Mouse (Mus musculus): Measurements from ENCODE around the gene Tfdp1. TPM values are rescaled to one million over a fixed set of nuclear protein-coding genes. Genes with fewer than 3 reads are reported as not detected.
A peak's percentile ranks its signal among the peaks of the same experiment; 100 is the strongest.
"Not testable (repeated sequence)": the region's sequence is repeated elsewhere in the genome, so short reads cannot be mapped to it uniquely, and the experiment has no call there.

Tfdp1 gene
- polyA plus RNA-seq, 1 experiment from 2014 or later: 167 TPM

DNA sequence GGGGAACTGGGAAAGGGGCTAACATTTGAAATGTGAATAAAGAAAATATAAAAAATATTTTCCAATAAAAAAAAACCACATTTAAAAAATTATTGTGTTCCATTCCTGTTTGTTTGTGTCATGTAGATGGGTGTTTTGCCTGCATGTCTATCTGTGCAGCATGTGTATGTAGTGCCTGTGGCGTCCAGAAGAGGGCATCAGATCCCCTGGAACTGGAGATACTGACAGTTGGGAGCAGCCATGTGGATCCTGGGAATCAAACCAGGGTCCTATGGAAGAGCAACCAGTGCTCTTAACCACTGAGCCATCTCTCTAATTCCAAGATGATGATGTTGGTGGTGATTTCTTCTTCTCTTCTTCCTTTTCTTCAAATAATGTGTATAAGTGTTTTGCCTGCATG is 3.9 kb upstream of the Tfdp1 start:
- Histone ChIP-seq H3K36me3 (ENCODE audit: poor library complexity, severe bottlenecking) (no peaks in the 10 kb centered on the region), H3K9me3 (replicated peaks) (no peaks in the 10 kb centered on the region), H3K9ac (no peak overlapping the region), H3K27me3 (no peaks in the 10 kb centered on the region), H3K4me3 (no peak overlapping the region), H3K4me2 (no peak overlapping the region), H3K4me1 (peaks cover 2% of the 10 kb centered on the region; the same call in 1 of the 2 replicates), H3K27ac (no peak overlapping the region)
- no peak for ATAC-seq
- WGBS: 46% methylated on average over 1 of the region's 1 CpGs

DNA sequence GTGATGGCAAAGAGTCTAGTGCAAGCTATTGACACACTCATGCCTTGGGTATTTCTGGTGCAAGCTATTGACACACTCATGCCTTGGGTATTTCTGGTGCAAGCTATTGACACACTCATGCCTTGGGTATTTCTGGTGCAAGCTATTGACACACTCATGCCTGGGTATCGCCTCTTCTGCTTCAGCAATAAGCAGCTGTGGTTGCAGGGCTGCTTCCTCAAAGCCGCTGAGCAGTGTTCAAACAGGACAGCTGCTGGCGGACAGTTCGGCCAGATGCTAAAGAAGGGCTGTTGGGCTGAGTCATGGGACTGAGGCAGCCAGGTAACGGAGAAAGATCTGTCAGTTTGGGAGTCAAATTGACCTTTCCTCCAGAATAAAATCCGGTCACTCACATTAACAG is 1.3 kb upstream of the Tfdp1 start:
- not testable (repeated sequence) for H3K4me2 ChIP-seq; H3K27ac ChIP-seq; H3K9ac ChIP-seq; H3K27me3 ChIP-seq; ATAC-seq; H3K4me3 ChIP-seq; H3K9me3 ChIP-seq (replicated peaks)
- Histone ChIP-seq H3K4me1 (peaks cover 20% of the 10 kb centered on the region), H3K36me3 (ENCODE audit: poor library complexity, severe bottlenecking) (peaks cover 20% of the 10 kb centered on the region)
- 93% methylated on average over 6 of the region's 6 CpGs for WGBS

DNA sequence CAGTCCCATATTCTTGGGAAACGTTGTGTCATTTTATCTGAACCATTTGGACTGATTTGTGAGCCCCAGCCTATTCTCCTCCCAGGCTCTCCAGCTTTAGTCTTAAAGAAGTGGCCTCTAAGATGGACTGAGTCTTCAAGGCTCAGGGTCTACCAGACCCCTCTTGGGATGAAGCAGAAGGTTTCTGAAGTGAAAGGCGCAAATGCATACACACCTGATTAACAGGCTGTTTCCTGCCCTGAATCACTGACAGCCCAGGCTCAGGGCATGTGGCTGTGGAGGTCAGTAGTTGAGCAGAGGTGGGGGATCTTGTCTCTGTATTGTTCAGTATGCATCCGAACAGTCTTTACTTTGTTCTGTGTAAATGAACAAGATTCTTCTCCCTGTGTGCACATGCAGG is 873 bp upstream of the Tfdp1 start:
- Histone ChIP-seq H3K27ac (peak overlapping the region; percentile 48), H3K4me2 (peak overlapping the region; percentile 87), H3K9ac (peak overlapping the region; percentile 97; the same call in 1 of the 2 replicates), H3K4me3 (peak overlapping the region; percentile 88), H3K4me1 (peaks cover 20% of the 10 kb centered on the region), H3K36me3 (ENCODE audit: poor library complexity, severe bottlenecking) (peaks cover 25% of the 10 kb centered on the region), H3K9me3 (replicated peaks) (no peaks in the 10 kb centered on the region), H3K27me3 (no peaks in the 10 kb centered on the region)
- 80% methylated on average over 3 of the region's 3 CpGs for WGBS
- ATAC-seq: no peak

DNA sequence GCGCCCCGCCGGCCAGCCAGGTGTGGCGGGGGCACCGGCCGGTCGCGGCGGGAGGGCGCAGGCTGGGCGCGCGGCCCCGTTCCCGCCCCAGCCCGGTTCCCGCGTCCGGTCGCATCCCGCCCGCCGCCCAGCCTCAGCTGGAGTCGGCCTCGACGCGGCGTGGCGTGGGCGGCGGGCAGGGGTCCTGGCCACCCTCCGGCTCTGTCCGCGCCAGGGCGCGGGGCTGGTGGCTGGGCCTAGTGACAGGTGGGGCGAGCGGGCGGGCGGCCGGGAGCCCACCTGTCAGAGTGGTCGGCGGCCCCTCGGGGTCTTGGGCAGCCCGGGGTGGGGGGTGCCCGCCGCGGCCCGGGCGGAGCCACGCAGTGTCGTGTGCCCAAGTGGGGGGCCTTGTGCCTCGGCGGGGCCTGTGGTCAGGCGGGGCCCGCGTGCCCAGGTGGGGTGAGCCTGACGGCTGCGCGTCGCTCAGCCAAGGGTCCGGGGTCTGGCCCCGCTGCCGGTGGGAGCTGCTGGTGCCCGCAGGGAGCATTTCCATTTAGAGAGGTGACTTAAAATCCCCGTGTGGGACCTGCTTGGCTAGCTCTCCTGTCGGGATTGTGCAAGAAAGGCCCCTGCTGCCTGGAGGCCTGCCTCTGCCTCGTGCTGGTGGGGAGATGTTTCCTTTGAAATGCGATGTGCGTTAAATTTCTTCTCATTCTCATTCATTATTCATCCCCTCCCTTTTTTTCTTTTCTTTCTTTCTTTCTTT is 522 bp downstream of the Tfdp1 start:
- Histone ChIP-seq H3K4me1 (peaks cover 20% of the 10 kb centered on the region), H3K4me2 (peak overlapping the region; percentile 87), H3K9me3 (replicated peaks) (no peaks in the 10 kb centered on the region), H3K27ac (peak overlapping the region; percentile 70), H3K36me3 (ENCODE audit: poor library complexity, severe bottlenecking) (peaks cover 39% of the 10 kb centered on the region), H3K9ac (peak overlapping the region; percentile 97), H3K27me3 (no peaks in the 10 kb centered on the region), H3K4me3 (peak overlapping the region; percentile 88)
- WGBS: under 1% methylated on average over 28 of the region's 70 CpGs
- ATAC-seq: peak; percentile 53

- H3K36me3 ChIP-seq (ENCODE audit: poor library complexity, severe bottlenecking): peaks cover 44% of the 10 kb centered on the region
- peak overlapping the region; percentile 87 for H3K4me2 ChIP-seq
- peak overlapping the region; percentile 88 for H3K4me3 ChIP-seq
- no peaks in the 10 kb centered on the region for H3K9me3 ChIP-seq (replicated peaks)
- no peaks in the 10 kb centered on the region for H3K27me3 ChIP-seq
- no peak overlapping the region for H3K27ac ChIP-seq
- 4% methylated on average over 11 of the region's 11 CpGs for WGBS
- H3K4me1 ChIP-seq: peaks cover 20% of the 10 kb centered on the region
- ATAC-seq: no peak
- H3K9ac ChIP-seq: peak overlapping the region; percentile 97
Observed at GRCm38 (mm10) chr8:13339646-13339990, 1.1 kb downstream of the Tfdp1 start.

DNA sequence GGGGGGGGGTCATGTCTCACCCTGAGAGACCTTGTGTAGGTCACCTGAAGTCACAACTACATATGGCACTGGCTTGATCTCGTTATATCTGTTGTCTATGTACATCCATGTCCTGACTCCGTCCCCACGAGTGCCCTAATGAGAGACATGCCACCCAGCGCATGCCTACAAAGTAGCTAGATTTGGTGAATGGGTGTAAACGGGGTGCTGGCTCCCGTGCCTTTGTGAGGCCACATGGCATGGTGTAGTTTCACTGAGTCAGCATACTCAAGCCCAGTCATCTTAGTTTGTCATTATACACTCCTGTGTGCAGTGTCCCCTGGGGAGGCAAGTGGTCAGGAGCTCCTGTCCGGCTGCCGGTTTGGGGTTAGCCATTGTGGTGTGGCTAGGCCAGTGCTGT is 2.1 kb downstream of the Tfdp1 start:
- no peak overlapping the region for H3K27ac ChIP-seq
- 0 out of 2 replicates have a peak overlapping the region, but pooled peaks have one; percentile 88 for H3K4me3 ChIP-seq
- H3K4me1 ChIP-seq: peaks cover 20% of the 10 kb centered on the region
- no peaks in the 10 kb centered on the region for H3K9me3 ChIP-seq (replicated peaks)
- ATAC-seq: no peak
- no peaks in the 10 kb centered on the region for H3K27me3 ChIP-seq
- peak overlapping the region; percentile 97 for H3K9ac ChIP-seq
- H3K36me3 ChIP-seq (ENCODE audit: poor library complexity, severe bottlenecking): peaks cover 53% of the 10 kb centered on the region
- H3K4me2 ChIP-seq: peak overlapping the region; percentile 87
- 86% methylated on average over 8 of the region's 8 CpGs for WGBS

- H3K4me3 ChIP-seq: no peak overlapping the region
- 90% methylated on average over 2 of the region's 2 CpGs for WGBS
- H3K27ac ChIP-seq: no peak overlapping the region
- no peaks in the 10 kb centered on the region for H3K9me3 ChIP-seq (replicated peaks)
- H3K9ac ChIP-seq: no peak overlapping the region
- peaks cover 20% of the 10 kb centered on the region for H3K4me1 ChIP-seq
- peaks cover 70% of the 10 kb centered on the region for H3K36me3 ChIP-seq (ENCODE audit: poor library complexity, severe bottlenecking)
- H3K27me3 ChIP-seq: no peaks in the 10 kb centered on the region
- no peak overlapping the region for H3K4me2 ChIP-seq
- no peak for ATAC-seq
Observed at GRCm38 (mm10) chr8:13342340-13342739, 3.8 kb downstream of the Tfdp1 start.

DNA sequence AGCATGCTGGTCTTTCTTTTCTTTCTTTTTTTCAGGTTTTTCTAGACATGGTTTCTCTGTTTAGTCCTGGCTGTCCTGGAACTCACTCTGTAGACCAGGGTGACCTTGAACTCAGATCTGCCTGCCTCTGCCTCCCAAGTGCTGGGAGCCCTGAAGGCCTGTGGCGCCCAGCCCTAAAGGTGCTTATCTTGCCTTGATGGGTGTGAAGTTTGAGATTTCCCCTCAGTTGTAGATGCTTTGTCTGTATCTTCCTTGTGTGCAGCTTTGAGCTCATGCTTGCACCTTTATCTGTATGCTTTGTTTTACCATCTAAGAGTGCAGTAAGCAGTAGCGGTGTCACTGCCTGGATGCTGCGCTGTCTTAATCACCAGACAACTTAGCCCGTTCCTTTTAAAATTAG is 4.6 kb downstream of the Tfdp1 start:
- no peak for ATAC-seq
- Histone ChIP-seq H3K36me3 (ENCODE audit: poor library complexity, severe bottlenecking) (peaks cover 78% of the 10 kb centered on the region), H3K27me3 (no peaks in the 10 kb centered on the region), H3K4me3 (no peak overlapping the region), H3K9ac (no peak overlapping the region), H3K27ac (no peak overlapping the region), H3K4me1 (peaks cover 20% of the 10 kb centered on the region), H3K9me3 (replicated peaks) (no peaks in the 10 kb centered on the region), H3K4me2 (no peak overlapping the region)
- 94% methylated on average over 4 of the region's 4 CpGs for WGBS

DNA sequence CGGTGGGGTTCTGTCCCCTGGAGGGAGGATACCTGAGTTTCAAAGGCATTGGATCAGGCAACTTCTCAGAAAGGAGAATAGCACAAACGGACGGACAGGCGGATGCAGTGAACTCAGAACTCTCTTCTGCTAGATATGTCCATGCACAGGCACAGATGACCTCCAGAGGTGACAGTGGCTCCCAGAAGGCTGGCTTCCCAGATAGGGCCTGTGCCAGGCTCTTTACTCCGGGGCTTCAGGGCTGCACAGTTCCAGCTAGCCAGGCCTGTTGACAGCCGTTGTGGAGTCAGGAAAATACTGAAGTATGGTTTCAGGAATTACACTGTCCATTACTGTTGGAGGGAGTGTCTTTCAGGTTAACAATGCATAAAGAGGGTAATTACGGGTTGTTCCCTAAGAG is 11.5 kb downstream of the Tfdp1 start:
- WGBS: 89% methylated on average over 7 of the region's 7 CpGs
- peaks cover 99% of the 10 kb centered on the region for H3K36me3 ChIP-seq (ENCODE audit: poor library complexity, severe bottlenecking)
- no peaks in the 10 kb centered on the region for H3K4me1 ChIP-seq

DNA sequence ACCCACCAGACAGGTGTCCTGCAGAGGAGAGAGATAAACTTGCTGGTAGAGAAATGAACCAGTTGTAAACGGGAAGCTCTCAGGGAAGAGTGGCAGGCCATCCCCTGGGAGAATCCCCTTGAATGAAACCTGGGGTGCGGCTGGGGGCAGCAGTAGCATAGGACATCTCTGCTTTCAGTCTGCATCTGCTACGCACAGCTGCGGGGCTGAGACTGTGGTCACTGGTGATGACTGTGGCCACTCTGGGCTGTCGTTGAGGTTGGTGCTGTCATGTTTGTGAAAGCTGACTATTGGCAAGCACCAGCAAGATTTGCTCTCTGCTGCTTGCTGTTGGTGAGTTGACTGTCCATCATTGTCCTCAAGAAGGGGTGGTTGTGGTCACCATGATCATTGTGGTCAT is 13.0 kb downstream of the Tfdp1 start:
- Histone ChIP-seq H3K27me3 (no peaks in the 10 kb centered on the region), H3K9ac (no peak overlapping the region), H3K4me2 (no peak overlapping the region), H3K9me3 (replicated peaks) (no peaks in the 10 kb centered on the region), H3K36me3 (ENCODE audit: poor library complexity, severe bottlenecking) (peaks cover 99% of the 10 kb centered on the region), H3K4me3 (no peak overlapping the region), H3K4me1 (no peaks in the 10 kb centered on the region), H3K27ac (no peak overlapping the region)
- 90% methylated on average over 5 of the region's 5 CpGs for WGBS
- no peak for ATAC-seq

More for the DNA sequence above, 11.5 kb downstream of the Tfdp1 start:
- no peak for ATAC-seq
- H3K4me2 ChIP-seq: no peak overlapping the region
- H3K27me3 ChIP-seq: no peaks in the 10 kb centered on the region
- no peaks in the 10 kb centered on the region for H3K9me3 ChIP-seq (replicated peaks)
- no peak overlapping the region for H3K4me3 ChIP-seq
- H3K27ac ChIP-seq: no peak overlapping the region
- H3K9ac ChIP-seq: no peak overlapping the region

GRCm38 (mm10) chr8:13352601-13353000 is 14.1 kb downstream of the Tfdp1 start:
- H3K9ac ChIP-seq: no peak overlapping the region
- ATAC-seq: no peak
- WGBS: 91% methylated on average over 8 of the region's 8 CpGs
- H3K4me2 ChIP-seq: no peak overlapping the region
- H3K27ac ChIP-seq: no peak overlapping the region
- no peaks in the 10 kb centered on the region for H3K9me3 ChIP-seq (replicated peaks)
- peaks cover 99% of the 10 kb centered on the region for H3K36me3 ChIP-seq (ENCODE audit: poor library complexity, severe bottlenecking)
- no peaks in the 10 kb centered on the region for H3K4me1 ChIP-seq
- H3K27me3 ChIP-seq: no peaks in the 10 kb centered on the region
- no peak overlapping the region for H3K4me3 ChIP-seq

- WGBS: 85% methylated on average over 9 of the region's 9 CpGs
- no peak for ATAC-seq
- H3K36me3 ChIP-seq (ENCODE audit: poor library complexity, severe bottlenecking): peaks cover 99% of the 10 kb centered on the region
- H3K4me3 ChIP-seq: no peak overlapping the region
- no peak overlapping the region for H3K4me2 ChIP-seq
- no peak overlapping the region for H3K27ac ChIP-seq
- H3K9ac ChIP-seq: no peak overlapping the region
- no peaks in the 10 kb centered on the region for H3K9me3 ChIP-seq (replicated peaks)
- H3K4me1 ChIP-seq: no peaks in the 10 kb centered on the region
- H3K27me3 ChIP-seq: no peaks in the 10 kb centered on the region
Observed at GRCm38 (mm10) chr8:13353155-13353833, 14.7 kb downstream of the Tfdp1 start.
